Mouse (Mus musculus): ENCODE measurements around the gene Cdca7. TPM values are rescaled to one million over a fixed set of nuclear protein-coding genes. Genes with fewer than 3 reads are reported as not detected.

The Cdca7 gene
- total RNA-seq, 1 experiment = 94.1 TPM

- TF ChIP-seq ZNF384 (IDR thresholded peaks at IDR 0.05; ENCODE audit: low read depth, low read length) = no peak
- no peak for TF ChIP-seq CHD2 (IDR thresholded peaks at IDR 0.05; ENCODE audit: low read depth, low read length)
- TF ChIP-seq MAFK (IDR thresholded peaks at IDR 0.05; ENCODE audit: insufficient read depth, low read depth, low read length) = no peak
- TF ChIP-seq HCFC1 (IDR thresholded peaks at IDR 0.05; ENCODE audit: borderline replicate concordance, insufficient read depth, low read length) = no peak
- TF ChIP-seq ZC3H11A (IDR thresholded peaks at IDR 0.05; ENCODE audit: borderline replicate concordance, low read depth, low read length) = no peak
- H3K4me1 ChIP-seq (ENCODE audit: control insufficient read depth in 2 of 2, insufficient read depth in 2 of 2, low read length in 2 of 2, poor library complexity in 1 of 2) = peaks cover 2 to 23% of the 10 kb centered on the region in 2 experiments; a peak in 3 of 4 replicates
- in situ Hi-C loops (cut with MboI; ENCODE audit: low sequenced_read_pairs in 2 of 2, unreplicated experiment in 2 of 2) = no loop called here
- no peaks in the 10 kb centered on the region for H3K36me3 ChIP-seq (ENCODE audit: control insufficient read depth, insufficient read depth, low read length, poor library complexity, severe bottlenecking)
- H3K9me3 ChIP-seq (ENCODE audit: control insufficient read depth, insufficient read depth, low read depth, low read length) = no peaks in the 10 kb centered on the region
- H3K4me3 ChIP-seq (ENCODE audit: insufficient read depth in 1 of 2, low read depth in 1 of 2, low read length in 2 of 2, poor library complexity in 1 of 2, severe bottlenecking in 1 of 2) = no peak overlapping the region
- DNase-seq (ENCODE audit: low read depth, low spot score) = peak; percentile 28
- H3K27ac ChIP-seq (ENCODE audit: insufficient read depth, low read depth, low read length, poor library complexity, severe bottlenecking) = no peak overlapping the region; the same call in 1 of the 2 replicates
- H3K9ac ChIP-seq (ENCODE audit: insufficient read depth, low read depth, low read length, poor library complexity, severe bottlenecking) = no peak overlapping the region
Observed at GRCm38 (mm10) chr2:72446615-72447014, 29.3 kb upstream of the Cdca7 start.

GRCm38 (mm10) chr2:72453563-72453962 is 22.4 kb upstream of the Cdca7 start:
- TF ChIP-seq ZNF384 (IDR thresholded peaks at IDR 0.05; ENCODE audit: low read depth, low read length) = no peak
- no peak for TF ChIP-seq MAFK (IDR thresholded peaks at IDR 0.05; ENCODE audit: insufficient read depth, low read depth, low read length)
- no peak for TF ChIP-seq ZC3H11A (IDR thresholded peaks at IDR 0.05; ENCODE audit: borderline replicate concordance, low read depth, low read length)
- TF ChIP-seq CHD2 (IDR thresholded peaks at IDR 0.05; ENCODE audit: low read depth, low read length) = no peak
- no peak for TF ChIP-seq HCFC1 (IDR thresholded peaks at IDR 0.05; ENCODE audit: borderline replicate concordance, insufficient read depth, low read length)
- Histone ChIP-seq H3K36me3 (ENCODE audit: control insufficient read depth, insufficient read depth, low read length, poor library complexity, severe bottlenecking) (no peaks in the 10 kb centered on the region), H3K9ac (ENCODE audit: insufficient read depth, low read depth, low read length, poor library complexity, severe bottlenecking) (no peak overlapping the region), H3K27ac (ENCODE audit: insufficient read depth, low read depth, low read length, poor library complexity, severe bottlenecking) (no peak overlapping the region), H3K4me1 (ENCODE audit: control insufficient read depth in 2 of 2, insufficient read depth in 2 of 2, low read length in 2 of 2, poor library complexity in 1 of 2) (peaks cover 5 to 12% of the 10 kb centered on the region in 2 experiments; a peak in 3 of 4 replicates), H3K9me3 (ENCODE audit: control insufficient read depth, insufficient read depth, low read depth, low read length) (no peaks in the 10 kb centered on the region), H3K4me3 (ENCODE audit: insufficient read depth in 1 of 2, low read depth in 1 of 2, low read length in 2 of 2, poor library complexity in 1 of 2, severe bottlenecking in 1 of 2) (no peak overlapping the region)
- in situ Hi-C loops (cut with MboI; ENCODE audit: low sequenced_read_pairs in 2 of 2, unreplicated experiment in 2 of 2) = no loop called here
- DNase-seq (ENCODE audit: low read depth, low spot score) = no peak

DNA sequence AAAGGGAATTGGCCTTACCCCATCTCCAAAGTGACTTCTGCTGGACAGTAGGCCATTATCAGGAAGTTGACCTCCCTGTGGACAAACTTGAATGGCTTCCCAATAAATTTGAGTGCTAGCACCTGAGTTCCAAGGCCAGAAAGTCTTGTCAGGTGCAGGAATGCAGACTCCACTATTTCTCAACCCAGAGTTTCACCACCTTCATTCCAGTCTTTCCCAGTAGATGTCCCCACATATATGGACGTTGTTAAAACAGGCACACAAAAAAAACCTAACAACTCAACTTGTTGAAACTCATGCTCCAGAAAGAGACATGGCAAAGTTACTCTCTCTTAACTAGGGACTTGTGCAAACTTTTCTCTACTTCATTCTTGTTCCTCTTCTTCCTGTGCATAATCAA is 19.8 kb upstream of the Cdca7 start:
- no peak for TF ChIP-seq CHD2 (IDR thresholded peaks at IDR 0.05; ENCODE audit: low read depth, low read length)
- no peak for TF ChIP-seq ZC3H11A (IDR thresholded peaks at IDR 0.05; ENCODE audit: borderline replicate concordance, low read depth, low read length)
- TF ChIP-seq MAFK (IDR thresholded peaks at IDR 0.05; ENCODE audit: insufficient read depth, low read depth, low read length) = no peak
- TF ChIP-seq HCFC1 (IDR thresholded peaks at IDR 0.05; ENCODE audit: borderline replicate concordance, insufficient read depth, low read length) = no peak
- no peak for TF ChIP-seq ZNF384 (IDR thresholded peaks at IDR 0.05; ENCODE audit: low read depth, low read length)
- no peaks in the 10 kb centered on the region for H3K9me3 ChIP-seq (ENCODE audit: control insufficient read depth, insufficient read depth, low read depth, low read length)
- H3K4me1 ChIP-seq (ENCODE audit: control insufficient read depth in 2 of 2, insufficient read depth in 2 of 2, low read length in 2 of 2, poor library complexity in 1 of 2) = peaks cover 2 to 5% of the 10 kb centered on the region in 2 experiments; a peak in 2 of 4 replicates
- no peak overlapping the region for H3K27ac ChIP-seq (ENCODE audit: insufficient read depth, low read depth, low read length, poor library complexity, severe bottlenecking)
- in situ Hi-C loops (cut with MboI; ENCODE audit: low sequenced_read_pairs in 2 of 2, unreplicated experiment in 2 of 2) = no loop called here
- DNase-seq (ENCODE audit: low read depth, low spot score) = no peak
- no peak overlapping the region for H3K9ac ChIP-seq (ENCODE audit: insufficient read depth, low read depth, low read length, poor library complexity, severe bottlenecking)
- H3K36me3 ChIP-seq (ENCODE audit: control insufficient read depth, insufficient read depth, low read length, poor library complexity, severe bottlenecking) = no peaks in the 10 kb centered on the region
- H3K4me3 ChIP-seq (ENCODE audit: insufficient read depth in 1 of 2, low read depth in 1 of 2, low read length in 2 of 2, poor library complexity in 1 of 2, severe bottlenecking in 1 of 2) = no peak overlapping the region

GRCm38 (mm10) chr2:72464376-72465014 is 11.5 kb upstream of the Cdca7 start:
- Histone ChIP-seq H3K4me1 (ENCODE audit: control insufficient read depth in 2 of 2, insufficient read depth in 2 of 2, low read length in 2 of 2, poor library complexity in 1 of 2) (no peaks in the 10 kb centered on the region), H3K4me3 (ENCODE audit: insufficient read depth in 1 of 2, low read depth in 1 of 2, low read length in 2 of 2, poor library complexity in 1 of 2, severe bottlenecking in 1 of 2) (no peak overlapping the region), H3K36me3 (ENCODE audit: control insufficient read depth, insufficient read depth, low read length, poor library complexity, severe bottlenecking) (no peaks in the 10 kb centered on the region), H3K9ac (ENCODE audit: insufficient read depth, low read depth, low read length, poor library complexity, severe bottlenecking) (no peak overlapping the region), H3K27ac (ENCODE audit: insufficient read depth, low read depth, low read length, poor library complexity, severe bottlenecking) (no peak overlapping the region), H3K9me3 (ENCODE audit: control insufficient read depth, insufficient read depth, low read depth, low read length) (no peaks in the 10 kb centered on the region)
- TF ChIP-seq ZNF384 (IDR thresholded peaks at IDR 0.05; ENCODE audit: low read depth, low read length) = no peak
- TF ChIP-seq MAFK (IDR thresholded peaks at IDR 0.05; ENCODE audit: insufficient read depth, low read depth, low read length) = no peak
- TF ChIP-seq CHD2 (IDR thresholded peaks at IDR 0.05; ENCODE audit: low read depth, low read length) = no peak
- TF ChIP-seq HCFC1 (IDR thresholded peaks at IDR 0.05; ENCODE audit: borderline replicate concordance, insufficient read depth, low read length) = no peak
- TF ChIP-seq ZC3H11A (IDR thresholded peaks at IDR 0.05; ENCODE audit: borderline replicate concordance, low read depth, low read length) = no peak
- DNase-seq (ENCODE audit: low read depth, low spot score) = no peak
- in situ Hi-C loops (cut with MboI; ENCODE audit: low sequenced_read_pairs in 2 of 2, unreplicated experiment in 2 of 2) = no loop called here
